Mouse (Mus musculus): ENCODE measurements around the gene Gpr1. TPM values are rescaled to one million over a fixed set of nuclear protein-coding genes. Genes with fewer than 3 reads are reported as not detected.

Gene Gpr1
- polyA plus RNA-seq, 1 experiment from 2014 or later, result 0.09 TPM

GRCm38 (mm10) chr1:63203950-63204659, 10.2 kb downstream of the Gpr1 start:
- H3K27me3 ChIP-seq (ENCODE audit: control insufficient read depth, insufficient read depth, low read length), result no peaks in the 10 kb centered on the region
- H3K36me3 ChIP-seq (ENCODE audit: control insufficient read depth, insufficient read depth, low read length), result no peaks in the 10 kb centered on the region
- 0 out of 4 replicates have a peak overlapping the region, but pooled peaks of 1 of the 2 experiments have one; percentile 14 for H3K27ac ChIP-seq (replicated peaks in 1 of 2; ENCODE audit: control insufficient read depth in 1 of 2, insufficient read depth in 1 of 2, low read depth in 2 of 2, low read length in 2 of 2)
- H3K9me3 ChIP-seq (ENCODE audit: control insufficient read depth, low read length), result 0 out of 2 replicates have a peak, but pooled peaks cover 3% of the 10 kb centered on the region
- H3K4me3 ChIP-seq (ENCODE audit: control insufficient read depth in 1 of 2, insufficient read depth in 1 of 2, low read depth in 1 of 2, low read length in 2 of 2), result no peak overlapping the region
- ATAC-seq (ENCODE audit: insufficient number of reproducible peaks, insufficient read depth, low FRiP score, low read depth), result peak; percentile 61; the same call in 1 of the 2 replicates
- H3K4me2 ChIP-seq (ENCODE audit: low read length), result no peak overlapping the region
- H3K4me1 ChIP-seq (ENCODE audit: control insufficient read depth in 2 of 2, insufficient read depth in 2 of 2, low read length in 2 of 2), result peaks cover 3 to 7% of the 10 kb centered on the region in 2 experiments; a peak in 3 of 4 replicates
- no peak overlapping the region for H3K9ac ChIP-seq (ENCODE audit: low read length)
- WGBS, result 23% methylated on average over 7 of the region's 7 CpGs

- Histone ChIP-seq H3K36me3 (ENCODE audit: control insufficient read depth, insufficient read depth, low read length) (no peaks in the 10 kb centered on the region), H3K27ac (replicated peaks in 1 of 2; ENCODE audit: control insufficient read depth in 1 of 2, insufficient read depth in 1 of 2, low read depth in 2 of 2, low read length in 2 of 2) (no peak overlapping the region), H3K4me1 (ENCODE audit: control insufficient read depth in 2 of 2, insufficient read depth in 2 of 2, low read length in 2 of 2) (peaks cover 3 to 7% of the 10 kb centered on the region in 2 experiments; a peak in 3 of 4 replicates), H3K9ac (ENCODE audit: low read length) (no peak overlapping the region), H3K9me3 (ENCODE audit: control insufficient read depth, low read length) (0 out of 2 replicates have a peak, but pooled peaks cover 3% of the 10 kb centered on the region), H3K4me2 (ENCODE audit: low read length) (no peak overlapping the region), H3K4me3 (ENCODE audit: control insufficient read depth in 1 of 2, insufficient read depth in 1 of 2, low read depth in 1 of 2, low read length in 2 of 2) (no peak overlapping the region), H3K27me3 (ENCODE audit: control insufficient read depth, insufficient read depth, low read length) (no peaks in the 10 kb centered on the region)
- 86% methylated on average over 1 of the region's 1 CpGs for WGBS
- no peak for ATAC-seq (ENCODE audit: insufficient number of reproducible peaks, insufficient read depth, low FRiP score, low read depth)
Observed at GRCm38 (mm10) chr1:63203471-63203870, 10.9 kb downstream of the Gpr1 start.

- Histone ChIP-seq H3K27me3 (ENCODE audit: control insufficient read depth, insufficient read depth, low read length) (no peaks in the 10 kb centered on the region), H3K9ac (ENCODE audit: low read length) (no peak overlapping the region), H3K27ac (replicated peaks in 1 of 2; ENCODE audit: control insufficient read depth in 1 of 2, insufficient read depth in 1 of 2, low read depth in 2 of 2, low read length in 2 of 2) (no peak overlapping the region), H3K9me3 (ENCODE audit: control insufficient read depth, low read length) (0 out of 2 replicates have a peak, but pooled peaks cover 3% of the 10 kb centered on the region), H3K4me3 (ENCODE audit: control insufficient read depth in 1 of 2, insufficient read depth in 1 of 2, low read depth in 1 of 2, low read length in 2 of 2) (no peak overlapping the region), H3K4me2 (ENCODE audit: low read length) (no peak overlapping the region), H3K36me3 (ENCODE audit: control insufficient read depth, insufficient read depth, low read length) (no peaks in the 10 kb centered on the region), H3K4me1 (ENCODE audit: control insufficient read depth in 2 of 2, insufficient read depth in 2 of 2, low read length in 2 of 2) (peaks cover 3 to 7% of the 10 kb centered on the region in 2 experiments; a peak in 3 of 4 replicates)
- WGBS, result 79% methylated on average over 1 of the region's 1 CpGs
- no peak for ATAC-seq (ENCODE audit: insufficient number of reproducible peaks, insufficient read depth, low FRiP score, low read depth)
Observed at GRCm38 (mm10) chr1:63201672-63202071, 12.7 kb downstream of the Gpr1 start.

- no peaks in the 10 kb centered on the region for H3K27me3 ChIP-seq (ENCODE audit: control insufficient read depth, insufficient read depth, low read length)
- peaks cover 3 to 7% of the 10 kb centered on the region in 2 experiments; a peak in 3 of 4 replicates for H3K4me1 ChIP-seq (ENCODE audit: control insufficient read depth in 2 of 2, insufficient read depth in 2 of 2, low read length in 2 of 2)
- no peak overlapping the region for H3K4me3 ChIP-seq (ENCODE audit: control insufficient read depth in 1 of 2, insufficient read depth in 1 of 2, low read depth in 1 of 2, low read length in 2 of 2)
- ATAC-seq (ENCODE audit: insufficient number of reproducible peaks, insufficient read depth, low FRiP score, low read depth), result no peak
- no peaks in the 10 kb centered on the region for H3K36me3 ChIP-seq (ENCODE audit: control insufficient read depth, insufficient read depth, low read length)
- 84% methylated on average over 18 of the region's 18 CpGs for WGBS
- no peak overlapping the region for H3K27ac ChIP-seq (replicated peaks in 1 of 2; ENCODE audit: control insufficient read depth in 1 of 2, insufficient read depth in 1 of 2, low read depth in 2 of 2, low read length in 2 of 2)
- H3K4me2 ChIP-seq (ENCODE audit: low read length), result no peak overlapping the region
- 0 out of 2 replicates have a peak, but pooled peaks cover 3% of the 10 kb centered on the region for H3K9me3 ChIP-seq (ENCODE audit: control insufficient read depth, low read length)
- H3K9ac ChIP-seq (ENCODE audit: low read length), result no peak overlapping the region
Observed at GRCm38 (mm10) chr1:63200322-63200721, 14.0 kb downstream of the Gpr1 start.

GRCm38 (mm10) chr1:63199387-63199786, 15.0 kb downstream of the Gpr1 start:
- H3K27me3 ChIP-seq (ENCODE audit: control insufficient read depth, insufficient read depth, low read length), result no peaks in the 10 kb centered on the region
- ATAC-seq (ENCODE audit: insufficient number of reproducible peaks, insufficient read depth, low FRiP score, low read depth), result no peak
- WGBS, result 81% methylated on average over 6 of the region's 6 CpGs
- H3K4me3 ChIP-seq (ENCODE audit: control insufficient read depth in 1 of 2, insufficient read depth in 1 of 2, low read depth in 1 of 2, low read length in 2 of 2), result no peak overlapping the region
- H3K4me1 ChIP-seq (ENCODE audit: control insufficient read depth in 2 of 2, insufficient read depth in 2 of 2, low read length in 2 of 2), result peaks cover 3% of the 10 kb centered on the region in 2 experiments; a peak in 3 of 4 replicates
- H3K9ac ChIP-seq (ENCODE audit: low read length), result no peak overlapping the region
- no peaks in the 10 kb centered on the region for H3K36me3 ChIP-seq (ENCODE audit: control insufficient read depth, insufficient read depth, low read length)
- no peak overlapping the region for H3K27ac ChIP-seq (replicated peaks in 1 of 2; ENCODE audit: control insufficient read depth in 1 of 2, insufficient read depth in 1 of 2, low read depth in 2 of 2, low read length in 2 of 2)
- 0 out of 2 replicates have a peak, but pooled peaks cover 3% of the 10 kb centered on the region for H3K9me3 ChIP-seq (ENCODE audit: control insufficient read depth, low read length)
- H3K4me2 ChIP-seq (ENCODE audit: low read length), result no peak overlapping the region

GRCm38 (mm10) chr1:63195848-63196512, 18.4 kb downstream of the Gpr1 start:
- Histone ChIP-seq H3K9me3 (ENCODE audit: control insufficient read depth, low read length) (0 out of 2 replicates have a peak, but pooled peaks cover 3% of the 10 kb centered on the region), H3K4me3 (ENCODE audit: control insufficient read depth in 1 of 2, insufficient read depth in 1 of 2, low read depth in 1 of 2, low read length in 2 of 2) (no peak overlapping the region), H3K36me3 (ENCODE audit: control insufficient read depth, insufficient read depth, low read length) (no peaks in the 10 kb centered on the region), H3K4me1 (ENCODE audit: control insufficient read depth in 2 of 2, insufficient read depth in 2 of 2, low read length in 2 of 2) (peaks cover 3 to 13% of the 10 kb centered on the region in 2 experiments; a peak in 3 of 4 replicates), H3K27ac (replicated peaks in 1 of 2; ENCODE audit: control insufficient read depth in 1 of 2, insufficient read depth in 1 of 2, low read depth in 2 of 2, low read length in 2 of 2) (no peak overlapping the region), H3K27me3 (ENCODE audit: control insufficient read depth, insufficient read depth, low read length) (no peaks in the 10 kb centered on the region), H3K9ac (ENCODE audit: low read length) (no peak overlapping the region), H3K4me2 (ENCODE audit: low read length) (no peak overlapping the region)
- WGBS, result 39% methylated on average over 5 of the region's 5 CpGs
- no peak for ATAC-seq (ENCODE audit: insufficient number of reproducible peaks, insufficient read depth, low FRiP score, low read depth)

GRCm38 (mm10) chr1:63192306-63193065, 21.9 kb downstream of the Gpr1 start:
- no peak overlapping the region for H3K9ac ChIP-seq (ENCODE audit: low read length)
- H3K36me3 ChIP-seq (ENCODE audit: control insufficient read depth, insufficient read depth, low read length), result no peaks in the 10 kb centered on the region
- H3K27me3 ChIP-seq (ENCODE audit: control insufficient read depth, insufficient read depth, low read length), result no peaks in the 10 kb centered on the region
- no peaks in the 10 kb centered on the region for H3K9me3 ChIP-seq (ENCODE audit: control insufficient read depth, low read length)
- H3K27ac ChIP-seq (replicated peaks in 1 of 2; ENCODE audit: control insufficient read depth in 1 of 2, insufficient read depth in 1 of 2, low read depth in 2 of 2, low read length in 2 of 2), result no peak overlapping the region
- peaks cover 5 to 15% of the 10 kb centered on the region in 2 experiments for H3K4me1 ChIP-seq (ENCODE audit: control insufficient read depth in 2 of 2, insufficient read depth in 2 of 2, low read length in 2 of 2)
- no peak overlapping the region for H3K4me3 ChIP-seq (ENCODE audit: control insufficient read depth in 1 of 2, insufficient read depth in 1 of 2, low read depth in 1 of 2, low read length in 2 of 2)
- WGBS, result 70% methylated on average over 11 of the region's 11 CpGs
- ATAC-seq (ENCODE audit: insufficient number of reproducible peaks, insufficient read depth, low FRiP score, low read depth), result no peak
- H3K4me2 ChIP-seq (ENCODE audit: low read length), result no peak overlapping the region

Measured in heart, embryonic 14.5 days (tissue).